Mouse (Mus musculus): Measurements from ENCODE around the gene Elmsan1.

- TF ChIP-seq CTCF (IDR thresholded peaks at IDR 0.05; ENCODE audit: low read depth, low read length) = no peak
- no peak for TF ChIP-seq POLR2AphosphoS5 (IDR thresholded peaks at IDR 0.05; ENCODE audit: insufficient replicate concordance, low read depth, low read length)
- TF ChIP-seq TAL1 (conservative IDR thresholded peaks at IDR 0.05; ENCODE audit: low read depth, low read length) = no peak
- no peak for TF ChIP-seq GATA1 (IDR thresholded peaks at IDR 0.05; ENCODE audit: borderline replicate concordance, low read length)
- TF ChIP-seq GATA2 (IDR thresholded peaks at IDR 0.05; ENCODE audit: borderline replicate concordance, low read depth, low read length) = no peak
These were observed 76.2 kb downstream of the Elmsan1 start for GRCm38 (mm10) chr12:84142281-84143050.
